Mouse (Mus musculus): ENCODE measurements at regions not wholly inside any gene's neighbourhood (a gene's known extent, or its start where the extent isn't known, plus 50 kb on each side); places are given as distances from the start of the nearest gene placed in this dataset.

GRCm38 (mm10) chr3:115495692-115496091 is 219.2 kb downstream of the S1pr1 start:
- intact Hi-C loops (cut with DNase I) = no loop called here
- DNase-seq = no peak

DNA sequence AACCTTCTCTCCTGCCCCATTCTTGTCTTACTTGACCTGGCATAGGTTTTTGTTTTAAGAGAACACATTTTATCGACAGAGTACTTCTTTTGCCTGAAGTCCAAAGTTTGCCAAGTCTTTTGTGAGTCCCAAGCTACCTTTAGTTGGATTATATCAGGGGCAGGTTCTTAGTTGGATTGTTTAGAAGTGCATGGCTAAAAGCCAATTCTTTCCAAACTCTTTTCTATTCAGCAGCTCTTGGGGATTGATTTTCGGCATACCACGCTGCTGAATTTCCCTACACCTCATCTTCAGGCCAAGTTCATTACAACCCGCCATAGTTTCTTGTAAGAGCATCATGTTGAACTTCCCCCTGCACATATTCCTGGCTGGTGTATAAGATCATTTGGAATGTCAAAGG is 245.9 kb downstream of the S1pr1 start:
- no peak for DNase-seq
- intact Hi-C loops (cut with DNase I) = no loop called here

DNA sequence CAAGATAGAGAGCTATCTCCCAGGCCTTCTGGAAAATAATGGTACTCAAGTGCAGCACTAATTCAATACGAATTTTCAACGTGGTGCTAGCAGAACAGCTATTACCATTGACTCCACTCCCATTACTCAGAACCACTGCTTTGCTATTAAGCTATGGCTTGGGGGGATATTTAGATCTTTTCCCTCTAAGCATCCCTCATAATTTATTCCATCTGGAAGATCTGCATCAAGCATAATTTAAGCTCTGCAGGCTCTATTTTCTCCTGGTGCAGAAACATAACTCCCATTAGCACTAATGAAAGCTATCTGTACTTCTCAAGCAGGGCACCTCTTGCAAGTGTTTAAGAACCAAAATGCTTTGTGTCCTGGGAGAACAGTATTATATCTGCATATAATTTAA is 247.0 kb downstream of the S1pr1 start:
- DNase-seq = no peak
- intact Hi-C loops (cut with DNase I) = no loop called here

DNA sequence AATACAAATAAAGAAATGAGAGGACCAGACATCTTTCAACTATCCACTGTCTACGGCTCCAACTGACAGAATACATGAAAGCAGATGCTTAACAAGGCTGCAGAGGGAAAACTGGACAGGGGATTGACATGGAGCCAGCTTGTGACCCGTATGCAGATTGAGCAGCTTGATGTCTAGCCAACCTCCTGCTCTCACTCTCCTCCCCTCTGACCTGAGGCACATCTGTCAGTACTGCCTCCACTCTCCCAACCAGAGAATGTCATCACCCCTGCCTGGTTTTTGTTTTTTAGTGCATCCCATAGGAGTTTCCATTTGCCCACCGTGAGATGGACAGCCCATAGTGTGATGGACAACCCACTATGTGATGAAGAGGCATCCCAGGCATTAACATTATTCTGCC is 252.2 kb downstream of the S1pr1 start:
- DNase-seq = no peak
- intact Hi-C loops (cut with DNase I) = no loop called here

Small RNA genes in the stretch of these regions (microRNA-seq; reads per million reads assigned to microRNA genes)
- gene Gm25347 = 0 reads per million in 2 experiments

Data from gastrocnemius, postnatal 36 days (tissue).